Mouse (Mus musculus) gastrocnemius, postnatal 36 days (tissue): ENCODE data around the gene Cul7. TPM values are rescaled to one million over a fixed set of nuclear protein-coding genes. Genes with fewer than 3 reads are reported as not detected.

Experiments
- DNase-seq, 2 experiments: peaks; one replicate each; pipeline ENCODE4 v3.0.0; 2022
- intact Hi-C: fragments of 180-260 bp; cut with DNase I; formaldehyde crosslinking; loops from one replicate; pipeline ENCODE4 v1.15.1; 2025
- total RNA-seq, 2 experiments: library from RNA; stranded (reverse); gene quantifications; 2 replicates each; pipeline ENCODE4 v1.2.3; 2021

Cul7 gene
- total RNA-seq, 2 experiments from 2014 or later: 5.8 to 5.9 TPM

DNA sequence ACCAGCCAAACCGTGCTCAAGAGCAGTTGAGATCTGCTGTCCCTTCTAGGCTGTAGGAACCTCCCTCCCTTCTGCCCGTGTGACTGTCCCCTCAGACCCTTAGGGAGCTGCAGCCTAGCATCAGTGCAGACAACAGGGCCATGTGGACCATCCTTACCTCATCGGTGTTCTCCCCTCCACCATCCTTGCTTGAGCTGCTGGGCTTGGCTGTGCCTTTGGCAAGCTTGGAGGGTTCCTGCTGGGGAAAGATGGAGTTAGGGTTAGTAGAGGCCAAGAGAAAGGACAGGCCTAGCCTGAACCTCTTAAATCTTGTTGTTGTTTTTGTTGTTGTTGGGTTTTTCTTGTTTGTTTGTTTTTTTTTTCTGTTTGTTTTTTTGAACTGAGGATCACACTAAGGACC, 49.8 kb downstream of the Cul7 start:
- no peak for DNase-seq
- intact Hi-C loops: no loop called here

DNA sequence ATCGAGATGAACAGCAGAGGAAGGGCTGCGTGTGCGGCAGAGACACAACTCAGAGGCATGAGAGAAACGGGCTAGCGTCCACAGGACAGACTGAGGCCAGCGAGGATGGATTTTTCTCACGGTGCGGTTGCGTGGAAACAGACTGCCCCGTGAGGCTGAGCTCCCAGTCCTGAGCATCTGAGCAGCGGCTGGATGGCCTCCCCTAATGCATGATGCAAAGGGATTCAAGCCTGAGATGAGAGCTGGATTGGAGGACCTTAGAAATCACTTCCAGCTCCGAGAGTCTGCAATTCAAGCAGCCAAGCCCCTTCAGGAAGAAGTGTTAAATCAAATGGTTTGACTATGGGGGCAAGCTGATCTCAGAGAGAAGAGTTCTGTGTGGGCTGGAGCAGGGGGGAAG, 51.4 kb downstream of the Cul7 start:
- DNase-seq: no peak
- intact Hi-C loops: no loop called here

DNA sequence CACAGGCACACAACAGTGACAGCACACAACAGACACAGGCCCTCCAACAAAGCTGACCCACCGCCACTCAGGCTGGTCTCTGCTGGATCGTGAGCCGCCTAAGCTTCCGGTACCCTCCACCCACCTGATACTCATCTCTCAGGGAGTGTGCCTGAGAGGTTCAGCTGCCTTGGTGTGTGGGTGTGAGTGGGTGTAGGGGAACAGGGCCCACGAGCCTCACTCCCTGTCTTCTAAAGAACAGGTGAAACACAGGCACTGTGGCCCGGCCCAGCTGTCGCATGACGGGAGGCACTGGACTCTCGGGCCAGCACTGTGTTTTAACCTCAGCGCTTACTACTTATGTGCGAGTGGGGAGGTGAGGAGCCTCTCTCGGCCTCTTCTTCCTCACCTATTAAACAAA, 52.0 kb downstream of the Cul7 start:
- no peak for DNase-seq
- intact Hi-C loops: loop anchor here (2.0 kb wide), 1 partner anchor 15 kb away; no protein-coding TSS in a partner anchor

DNA sequence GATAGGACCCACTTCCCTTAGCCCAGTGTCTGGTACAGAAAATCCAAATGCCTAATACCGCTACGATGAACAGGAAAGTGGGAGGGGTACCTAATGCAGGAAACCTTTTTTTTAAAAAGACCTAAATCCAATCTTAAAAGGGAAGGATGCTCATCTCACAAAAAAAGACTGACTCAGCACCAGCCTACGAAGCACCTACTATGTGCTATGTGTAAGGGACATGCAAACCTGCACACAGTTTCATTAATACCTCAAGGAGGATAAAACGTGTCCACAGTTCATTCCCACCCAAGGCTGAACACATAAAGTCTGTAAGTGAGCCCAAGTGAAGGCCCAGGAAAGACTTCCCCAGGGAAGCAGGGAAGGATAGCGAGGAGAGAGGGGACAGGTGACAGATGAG, 52.4 kb downstream of the Cul7 start:
- DNase-seq: no peak
- intact Hi-C loops: loop anchor here (2.0 kb wide), 1 partner anchor 16 kb away; no protein-coding TSS in a partner anchor

DNA sequence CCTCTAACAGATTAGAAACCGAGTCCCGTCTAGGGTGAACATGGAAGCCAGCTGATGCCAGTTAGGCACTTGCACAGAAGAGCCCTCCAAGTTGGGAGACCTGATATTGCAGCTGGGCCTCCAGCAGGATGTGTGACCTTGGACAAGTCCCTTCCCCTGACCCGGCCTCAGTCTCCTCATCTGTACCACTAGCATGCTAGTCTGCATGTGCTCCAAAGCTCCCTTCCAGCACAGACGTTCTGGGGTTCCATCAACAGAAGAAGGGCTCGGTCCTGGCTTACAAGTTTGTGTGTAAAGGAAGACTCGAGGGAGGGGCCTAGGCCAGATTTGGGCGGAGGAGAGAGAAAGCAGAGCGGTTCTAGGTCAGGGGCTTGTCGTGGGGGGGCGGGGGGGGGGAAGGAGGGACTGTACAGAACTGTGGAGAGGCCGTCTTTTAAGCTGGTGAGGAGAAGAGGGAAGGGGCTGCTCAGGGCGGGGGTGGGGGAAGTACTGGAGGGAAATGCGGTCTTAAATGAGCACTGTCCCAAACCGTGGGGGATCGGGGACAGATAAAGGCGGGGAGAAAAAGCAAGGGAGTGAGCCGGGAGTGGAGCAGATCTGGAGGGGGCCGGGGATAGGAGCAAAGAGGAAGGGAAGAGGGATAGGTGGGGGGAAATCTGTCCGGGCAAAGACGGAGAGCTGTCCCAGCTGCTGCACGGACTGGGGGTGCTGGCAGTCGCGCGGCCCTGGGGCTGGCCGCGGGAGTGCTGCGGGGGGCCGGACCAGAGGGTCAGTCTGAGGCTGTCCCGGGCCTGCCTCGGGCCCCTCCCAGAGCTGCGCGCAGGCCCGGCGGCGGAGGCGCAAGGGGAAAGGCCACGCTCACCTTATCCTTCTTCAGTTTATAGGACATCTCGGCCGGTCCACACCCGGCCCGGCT, 54.1 kb downstream of the Cul7 start:
- intact Hi-C loops: loop anchor here (2.0 kb wide), 1 partner anchor 17 kb away; no protein-coding TSS in a partner anchor
- no peak for DNase-seq

DNA sequence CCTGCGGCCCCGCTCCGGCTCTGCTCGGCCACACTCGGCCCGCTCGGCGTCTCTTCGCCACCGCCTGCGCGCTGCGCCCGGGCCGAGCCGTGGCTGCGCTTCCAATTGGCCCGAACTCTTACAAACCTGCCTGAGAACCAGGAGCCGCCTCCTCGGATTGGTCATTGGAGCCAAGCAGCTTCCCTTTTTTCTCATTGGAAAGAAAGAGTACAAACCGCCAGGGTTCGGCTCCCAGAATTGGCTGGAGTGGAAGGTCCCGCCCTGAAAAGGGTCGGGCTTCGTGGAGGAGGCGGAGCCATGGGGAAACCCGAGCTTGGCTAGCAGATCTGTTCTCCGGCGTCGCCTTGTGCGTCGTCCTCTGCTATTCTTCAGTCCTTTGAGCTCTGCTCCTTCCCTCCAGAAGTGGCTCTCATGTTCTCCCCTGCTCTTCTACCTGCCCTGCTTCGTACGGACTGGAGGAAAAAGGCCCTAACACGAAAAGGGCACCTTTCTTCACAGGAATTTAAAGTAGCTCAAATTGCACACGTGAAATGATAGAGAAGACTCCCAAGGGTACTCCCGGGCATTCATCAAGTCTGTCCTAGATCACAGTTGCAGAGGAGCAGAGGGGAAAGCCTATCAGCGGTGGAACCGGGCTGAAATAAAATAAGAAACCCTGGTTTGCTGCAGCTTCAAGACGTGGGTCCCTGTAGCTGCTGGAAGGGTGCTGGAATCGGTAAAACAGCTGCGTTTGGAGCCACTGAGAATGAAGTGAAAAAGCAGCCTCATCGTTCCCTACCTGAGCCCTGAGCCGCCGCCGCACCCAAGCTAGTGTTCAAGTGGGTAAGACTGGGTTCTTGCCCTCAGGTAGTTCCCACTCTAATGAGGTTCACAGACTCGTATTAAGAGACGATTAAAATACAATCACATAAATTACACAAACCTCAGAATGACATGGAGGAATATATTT, 55.0 kb downstream of the Cul7 start, which contains the start of gene Ppp2r5d:
Gene Ppp2r5d, minus strand, starts transcription at position 225 of the 949 bp plus-strand sequence.
- intact Hi-C loops: no loop called here
- peak; percentile 96 to 97 for DNase-seq

DNA sequence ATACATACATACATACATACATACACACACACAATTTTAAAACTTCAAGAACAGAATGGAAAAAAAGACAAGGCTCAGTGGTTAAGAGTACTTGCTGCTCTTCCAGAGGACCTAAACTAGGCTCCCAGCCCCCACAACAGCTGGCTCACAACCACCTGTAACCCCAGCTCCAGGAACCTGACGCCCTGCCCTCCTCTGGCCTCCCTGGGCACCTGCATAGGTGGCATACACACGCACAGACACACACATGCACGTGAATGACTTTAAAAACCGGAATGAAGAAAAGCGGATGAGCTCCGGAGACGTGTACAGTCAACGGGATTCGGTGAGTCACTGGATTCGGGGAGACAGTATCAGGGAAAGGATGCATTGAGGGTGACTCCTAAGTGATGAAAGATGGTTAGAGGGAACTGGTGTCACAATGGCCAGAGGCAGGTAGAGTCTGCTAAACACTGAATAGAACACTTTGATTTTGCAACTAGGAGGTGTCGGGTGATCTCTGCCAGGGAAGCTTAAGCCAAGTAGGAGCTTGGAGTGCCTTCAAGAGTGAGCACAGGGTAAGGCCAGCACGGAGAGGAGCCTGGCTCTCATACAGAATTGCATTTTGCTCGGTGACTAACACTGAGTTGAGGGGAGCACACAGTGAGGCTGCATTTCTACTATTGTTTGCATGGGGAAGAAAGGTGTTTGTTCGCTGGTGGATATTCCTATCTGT, 56.4 kb downstream of the Cul7 start:
- intact Hi-C loops: no loop called here
- no peak for DNase-seq

DNA sequence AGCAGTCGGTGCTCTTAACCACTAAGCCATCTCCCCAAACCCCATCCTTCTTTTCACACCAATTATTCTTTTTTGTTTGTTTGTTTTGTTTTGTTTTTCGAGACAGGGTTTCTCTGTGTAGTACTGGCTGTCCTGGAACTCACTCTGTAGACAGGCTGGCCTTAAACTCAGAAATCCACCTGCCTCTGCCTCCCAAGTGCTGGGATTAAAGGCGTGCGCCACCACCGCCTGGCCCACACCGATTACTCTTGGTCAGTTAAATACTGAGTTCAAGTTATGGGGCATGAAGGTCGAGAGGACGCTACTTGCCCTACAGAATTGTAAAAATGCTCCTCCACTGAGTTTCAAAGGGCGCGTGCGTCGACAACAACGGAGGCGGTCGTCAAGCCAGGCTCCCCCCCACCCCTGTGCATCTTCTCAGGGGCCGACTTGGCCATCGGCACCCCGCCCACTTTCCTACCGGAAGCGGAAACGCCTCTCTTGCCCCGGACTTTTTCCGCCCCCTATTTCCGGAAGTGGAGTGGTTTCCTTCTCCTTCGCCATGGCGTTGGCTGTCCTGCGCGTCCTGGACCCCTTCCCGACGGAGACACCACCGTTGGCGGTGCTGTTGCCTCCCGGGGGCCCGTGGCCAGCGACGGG, 60.9 kb downstream of the Cul7 start, which contains the start of gene Pex6:
Gene Pex6, plus strand, starts transcription at position 505 of the 639 bp plus-strand sequence.
- DNase-seq: peak; percentile 86 to 91
- intact Hi-C loops: loop anchor here (5.0 kb wide), 1 partner anchor 34 kb away; the partner anchor contains the start of gene Mea1

DNA sequence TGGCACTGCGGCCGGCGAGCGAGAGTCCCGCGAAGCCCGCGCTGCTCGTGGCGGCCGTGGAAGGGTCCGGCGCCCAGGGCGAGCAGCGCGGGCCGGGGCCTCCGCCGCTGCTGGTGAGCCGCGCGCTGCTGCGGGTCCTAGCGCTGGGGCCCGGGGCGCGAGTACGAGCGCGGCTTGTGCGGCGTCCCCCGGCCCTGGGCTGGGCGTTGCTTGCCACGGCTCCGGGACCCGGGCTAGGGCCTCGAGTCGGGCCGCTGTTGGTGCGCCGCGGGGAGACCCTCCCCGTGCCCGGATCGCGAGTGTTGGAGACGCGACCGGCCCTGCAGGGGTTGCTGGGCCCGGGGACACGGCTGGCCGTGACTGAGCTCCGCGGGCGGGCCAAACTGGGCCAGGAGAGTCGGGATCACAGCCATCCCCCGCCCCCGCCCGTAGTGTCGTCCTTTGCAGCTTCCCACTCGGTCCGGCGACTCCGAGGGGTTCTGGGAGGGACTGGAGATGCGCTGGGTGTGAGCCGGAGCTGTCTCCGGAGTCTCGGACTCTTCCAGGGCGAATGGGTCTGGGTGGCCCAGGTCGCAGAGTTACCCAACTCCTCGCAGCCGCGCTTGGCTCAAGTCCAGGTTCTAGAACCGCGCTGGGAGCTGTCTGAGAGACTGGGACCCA, 61.6 kb downstream of the Cul7 start:
- intact Hi-C loops: loop anchor here (5.0 kb wide), 1 partner anchor 34 kb away; the partner anchor contains the start of gene Mea1
- peak; percentile 35 to 50 for DNase-seq

DNA sequence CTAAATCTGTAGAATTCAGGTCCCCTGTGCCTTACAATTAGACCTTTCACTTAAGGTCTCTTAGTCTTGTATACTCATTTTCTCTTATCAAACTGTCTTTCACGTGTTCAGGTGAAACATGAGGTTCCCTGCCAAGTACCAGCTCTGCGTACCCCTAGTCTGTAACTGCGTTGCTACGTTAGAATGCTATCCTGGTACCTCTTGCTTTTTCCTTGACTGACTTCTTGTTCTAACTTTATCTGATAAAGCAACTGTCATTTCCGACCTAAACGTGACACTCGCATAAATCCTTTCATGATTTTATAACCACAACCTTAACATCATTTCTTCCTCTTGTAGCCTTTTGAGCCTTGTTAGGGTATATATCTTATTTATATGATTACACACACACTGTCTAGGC, 62.3 kb downstream of the Cul7 start:
- intact Hi-C loops: loop anchor here (5.0 kb wide), 1 partner anchor 35 kb away; the partner anchor contains the start of gene Mea1
- no peak for DNase-seq

DNA sequence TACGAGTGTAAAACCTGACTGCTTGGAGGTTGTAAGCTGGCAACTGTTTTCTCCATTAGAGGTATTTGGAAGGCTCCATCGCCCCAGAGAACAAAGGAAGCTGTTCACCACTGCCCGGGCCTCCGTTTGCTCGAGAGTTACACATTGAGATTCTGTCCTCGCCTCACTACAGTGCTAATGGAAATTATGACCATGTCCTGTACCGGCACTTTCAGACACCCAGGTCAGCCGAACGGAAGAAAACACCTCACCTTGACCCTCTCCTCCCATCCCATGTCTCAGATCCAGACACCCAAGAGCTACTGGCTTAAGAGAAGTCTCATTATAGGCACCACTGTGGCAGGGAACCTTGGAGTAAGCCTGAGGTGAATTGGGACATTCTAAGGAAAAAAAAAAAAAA, 63.7 kb downstream of the Cul7 start:
- DNase-seq: no peak
- intact Hi-C loops: loop anchor here (5.0 kb wide), 1 partner anchor 37 kb away; the partner anchor contains the start of gene Mea1

Other genes with a start within 250 kb of the Cul7 start
- gene Crip3, start 221.4 kb upstream of the Cul7 start, total RNA-seq: under 1 TPM; 0.38 to 0.39 TPM
- gene Slc22a7, start 211.9 kb upstream of the Cul7 start, total RNA-seq: not detected
- gene Ttbk1, start 162.7 kb upstream of the Cul7 start, total RNA-seq: under 1 TPM; 0.36 to 0.39 TPM
- gene Dnph1, start 153.6 kb upstream of the Cul7 start, total RNA-seq: 1 to 10 TPM; 4.9 to 6.7 TPM
- gene Cul9, start 103.9 kb upstream of the Cul7 start, total RNA-seq: 10 to 100 TPM; 11.2 to 11.4 TPM
- gene Srf, start 94.2 kb upstream of the Cul7 start, total RNA-seq: 10 to 100 TPM; 70.4 to 74.9 TPM
- under 1 TPM; 0.79 to 0.94 TPM for gene Ptk7, start 20.8 kb upstream of the Cul7 start, total RNA-seq
- gene Klc4, start 4.3 kb upstream of the Cul7 start, total RNA-seq: 10 to 100 TPM; 11.7 to 11.8 TPM
- gene Mrpl2, start 4.1 kb upstream of the Cul7 start, total RNA-seq: 100 to 1,000 TPM in 1 of 2 experiments, 10 to 100 TPM in 1; 99.4 to 102 TPM
- 1 to 10 TPM; 7.5 to 9.9 TPM for gene Rrp36, start 24.0 kb downstream of the Cul7 start, total RNA-seq
- gene Mea1, start 28.5 kb downstream of the Cul7 start, total RNA-seq: 10 to 100 TPM; 29.8 to 39.0 TPM
- gene Klhdc3, start 30.6 kb downstream of the Cul7 start, total RNA-seq: 100 to 1,000 TPM; 110 to 123 TPM
- gene Ppp2r5d, start 54.8 kb downstream of the Cul7 start, total RNA-seq: 10 to 100 TPM; 23.4 to 26.7 TPM
- gene Pex6, start 61.1 kb downstream of the Cul7 start, total RNA-seq: 10 to 100 TPM; 12.7 to 15.2 TPM
- 1 to 10 TPM; 1.1 to 2.1 TPM for gene Gnmt, start 78.8 kb downstream of the Cul7 start, total RNA-seq
- gene Cnpy3, start 101.9 kb downstream of the Cul7 start, total RNA-seq: 1 to 10 TPM; 7.6 to 8.9 TPM
- not detected for gene Ptcra, start 113.4 kb downstream of the Cul7 start, total RNA-seq
- 10 to 100 TPM; 26.8 to 33.5 TPM for gene 2310039H08Rik, start 122.3 kb downstream of the Cul7 start, total RNA-seq
- gene Rpl7l1, start 132.3 kb downstream of the Cul7 start, total RNA-seq: 10 to 100 TPM; 39.3 to 40.7 TPM
- 10 to 100 TPM in 1 of 2 experiments, 1 to 10 TPM in 1; 8.2 to 12.1 TPM for gene Bicral, start 208.1 kb downstream of the Cul7 start, total RNA-seq
- 1 to 10 TPM; 7.4 to 8.5 TPM for gene Tbcc, start 240.3 kb downstream of the Cul7 start, total RNA-seq